Mouse (Mus musculus): ENCODE data around the gene Tuba1c. TPM values are rescaled to one million over a fixed set of nuclear protein-coding genes. Genes with fewer than 3 reads are reported as not detected.

Tuba1c gene
- total and polyA plus RNA-seq, 3 experiments = 178 to 390 (median 220) TPM

GRCm38 (mm10) chr15:99082840-99083239 lies 53.1 kb downstream of the Tuba1c start:
- no peak overlapping the region for H3K9ac ChIP-seq (ENCODE audit: insufficient read depth, low read depth)
- no peaks in the 10 kb centered on the region for H3K79me2 ChIP-seq (replicated peaks; ENCODE audit: control insufficient read depth, extremely low read depth, insufficient read depth, poor library complexity, severe bottlenecking)
- peaks cover 6% of the 10 kb centered on the region for H3K9me3 ChIP-seq (replicated peaks; ENCODE audit: low read length)
- no peak overlapping the region for H3K4me2 ChIP-seq (ENCODE audit: insufficient read depth, low read depth, poor library complexity, severe bottlenecking)
- peaks cover 4 to 14% of the 10 kb centered on the region in 2 experiments; a peak in 3 of 4 replicates for H3K4me1 ChIP-seq (ENCODE audit: control insufficient read depth in 1 of 2, insufficient read depth in 2 of 2)
- dilution Hi-C loops (cut with MboI; ENCODE audit: extremely low pct_ligation_motif_present, extremely low pct_unique_long_range_greater_than_20kb, low sequenced_read_pairs) (no loop called here), in situ Hi-C loops (cut with MboI; ENCODE audit: low pct_ligation_motif_present, low pct_unique_long_range_greater_than_20kb, low sequenced_read_pairs) (no loop called here)
- H3K27me3 ChIP-seq (replicated peaks) = no peaks in the 10 kb centered on the region
- H3K4me3 ChIP-seq (replicated peaks in 1 of 3; ENCODE audit: low read depth in 2 of 3, low read length in 2 of 3, poor library complexity in 1 of 3) = no peak overlapping the region
- no peak for TF ChIP-seq KAT2A (IDR thresholded peaks at IDR 0.05; ENCODE audit: insufficient replicate concordance, low read length)
- TF ChIP-seq BHLHE40 (IDR thresholded peaks at IDR 0.05; ENCODE audit: low read depth, low read length) = no peak
- TF ChIP-seq ETS1 (conservative IDR thresholded peaks at IDR 0.05; ENCODE audit: low read depth, low read length) = no peak
- no peak for TF ChIP-seq NRF1 (IDR thresholded peaks at IDR 0.05; ENCODE audit: low read depth, low read length)
- no peak for TF ChIP-seq POLR2A (IDR thresholded peaks at IDR 0.05; ENCODE audit: low read depth, low read length)
- no peak for DNase-seq (ENCODE audit: extremely low read depth)
- peaks cover 43 to 80% of the 10 kb centered on the region in 2 experiments for H3K36me3 ChIP-seq (replicated peaks in 1 of 2; ENCODE audit: control insufficient read depth in 1 of 2, insufficient read depth in 1 of 2, low read length in 1 of 2)
- H3K27ac ChIP-seq (ENCODE audit: insufficient read depth, low read depth) = no peak overlapping the region

GRCm38 (mm10) chr15:99083258-99083657 lies 53.6 kb downstream of the Tuba1c start:
- dilution Hi-C loops (cut with MboI; ENCODE audit: extremely low pct_ligation_motif_present, extremely low pct_unique_long_range_greater_than_20kb, low sequenced_read_pairs) = no loop called here

GRCm38 (mm10) chr15:99083867-99084557 lies 54.3 kb downstream of the Tuba1c start:
- DNase-seq (ENCODE audit: extremely low read depth) = no peak
- in situ Hi-C loops (cut with MboI; ENCODE audit: low pct_ligation_motif_present, low pct_unique_long_range_greater_than_20kb, low sequenced_read_pairs) = no loop called here
- Histone ChIP-seq H3K4me3 (replicated peaks in 1 of 3; ENCODE audit: low read depth in 2 of 3, low read length in 2 of 3, poor library complexity in 1 of 3) (no peak overlapping the region), H3K9me3 (replicated peaks; ENCODE audit: low read length) (peaks cover 11% of the 10 kb centered on the region), H3K27me3 (replicated peaks) (no peaks in the 10 kb centered on the region), H3K27ac (ENCODE audit: insufficient read depth, low read depth) (no peak overlapping the region), H3K36me3 (replicated peaks in 1 of 2; ENCODE audit: control insufficient read depth in 1 of 2, insufficient read depth in 1 of 2, low read length in 1 of 2) (peaks cover 32 to 69% of the 10 kb centered on the region in 2 experiments), H3K79me2 (replicated peaks; ENCODE audit: control insufficient read depth, extremely low read depth, insufficient read depth, poor library complexity, severe bottlenecking) (no peaks in the 10 kb centered on the region), H3K9ac (ENCODE audit: insufficient read depth, low read depth) (no peak overlapping the region), H3K4me1 (ENCODE audit: control insufficient read depth in 1 of 2, insufficient read depth in 2 of 2) (peaks cover 0 to 3% of the 10 kb centered on the region in 2 experiments; a peak in 1 of 4 replicates), H3K4me2 (ENCODE audit: insufficient read depth, low read depth, poor library complexity, severe bottlenecking) (no peak overlapping the region)
- TF ChIP-seq BHLHE40 (IDR thresholded peaks at IDR 0.05; ENCODE audit: low read depth, low read length) = no peak
- no peak for TF ChIP-seq IRF4 (IDR thresholded peaks at IDR 0.05; ENCODE audit: low read depth, low read length)
- TF ChIP-seq SIN3A (IDR thresholded peaks at IDR 0.05; ENCODE audit: low read length) = no peak
- TF ChIP-seq MEF2A (IDR thresholded peaks at IDR 0.05; ENCODE audit: borderline replicate concordance, low read depth, low read length) = no peak
- TF ChIP-seq ELF1 (IDR thresholded peaks at IDR 0.05; ENCODE audit: low read depth, low read length) = no peak
- dilution Hi-C loops (cut with MboI; ENCODE audit: extremely low pct_ligation_motif_present, extremely low pct_unique_long_range_greater_than_20kb, low sequenced_read_pairs) = no loop called here

More at GRCm38 (mm10) chr15:99083258-99083657, 53.6 kb downstream of the Tuba1c start:
- H3K4me2 ChIP-seq (ENCODE audit: insufficient read depth, low read depth, poor library complexity, severe bottlenecking) = no peak overlapping the region
- TF ChIP-seq SMC3 (IDR thresholded peaks at IDR 0.05; ENCODE audit: low read depth, low read length) (peak; percentile 55), JUND (conservative IDR thresholded peaks at IDR 0.05; ENCODE audit: low read depth, low read length) (no peak), CTCF (conservative IDR thresholded peaks at IDR 0.05 in 1 of 2, IDR thresholded peaks at IDR 0.05 in 1 of 2; ENCODE audit: low read depth in 2 of 2, low read length in 2 of 2) (peak in 1 of 2 experiments; percentile 73; a peak in 2 of 4 replicates), RAD21 (IDR thresholded peaks at IDR 0.05; ENCODE audit: low read depth, low read length) (peak; percentile 65)
- no peak overlapping the region for H3K27ac ChIP-seq (ENCODE audit: insufficient read depth, low read depth)
- in situ Hi-C loops (cut with MboI; ENCODE audit: low pct_ligation_motif_present, low pct_unique_long_range_greater_than_20kb, low sequenced_read_pairs) = no loop called here
- H3K9me3 ChIP-seq (replicated peaks; ENCODE audit: low read length) = peaks cover 11% of the 10 kb centered on the region
- no peak overlapping the region for H3K9ac ChIP-seq (ENCODE audit: insufficient read depth, low read depth)
- no peaks in the 10 kb centered on the region for H3K27me3 ChIP-seq (replicated peaks)
- peaks cover 39 to 76% of the 10 kb centered on the region in 2 experiments for H3K36me3 ChIP-seq (replicated peaks in 1 of 2; ENCODE audit: control insufficient read depth in 1 of 2, insufficient read depth in 1 of 2, low read length in 1 of 2)
- H3K79me2 ChIP-seq (replicated peaks; ENCODE audit: control insufficient read depth, extremely low read depth, insufficient read depth, poor library complexity, severe bottlenecking) = no peaks in the 10 kb centered on the region
- DNase-seq (ENCODE audit: extremely low read depth) = no peak
- peaks cover 0 to 10% of the 10 kb centered on the region in 2 experiments; a peak in 3 of 4 replicates for H3K4me1 ChIP-seq (ENCODE audit: control insufficient read depth in 1 of 2, insufficient read depth in 2 of 2)
- H3K4me3 ChIP-seq (replicated peaks in 1 of 3; ENCODE audit: low read depth in 2 of 3, low read length in 2 of 3, poor library complexity in 1 of 3) = no peak overlapping the region

All from CH12.LX (cell line).